Mouse (Mus musculus): ENCODE measurements at regions not wholly inside any gene's neighbourhood (a gene's known extent, or its start where the extent isn't known, plus 50 kb on each side); places are given as distances from the start of the nearest gene placed in this dataset.
A peak's percentile ranks its signal among the peaks of the same experiment; 100 is the strongest.

DNA sequence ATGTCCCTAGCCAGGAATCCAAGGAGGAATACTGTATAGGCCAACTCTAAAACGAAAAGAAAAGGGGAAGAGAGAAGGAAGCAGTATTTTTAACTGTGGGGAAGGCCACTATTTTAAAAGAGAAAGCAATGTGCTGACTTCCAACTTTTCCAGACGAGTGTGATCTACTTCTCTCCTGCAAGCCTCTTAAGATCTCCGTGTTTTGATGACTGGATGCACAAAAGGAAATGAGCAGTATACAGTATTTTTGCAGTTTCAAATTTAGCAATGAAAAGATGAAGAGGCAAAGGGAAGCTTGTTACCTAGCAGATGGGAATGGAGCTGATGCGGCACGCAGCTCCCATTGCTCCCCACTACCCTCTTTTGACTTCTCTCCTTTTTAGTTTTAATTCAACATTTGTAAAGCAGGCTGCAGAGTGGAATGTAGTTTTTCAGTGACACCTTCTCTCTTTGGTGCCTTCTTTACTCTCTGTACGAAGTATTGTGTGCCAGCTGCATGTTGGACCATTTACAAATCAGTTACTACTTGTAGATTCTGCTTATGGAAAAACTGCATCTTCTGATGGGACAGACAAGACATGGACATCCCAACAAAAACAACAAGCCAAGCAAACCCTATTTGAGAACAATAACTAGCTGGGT, 287.2 kb downstream of the Usp25 start:
- H3K36me3 ChIP-seq (ENCODE audit: inconsistent target) = no peaks in the 10 kb centered on the region
- H3K4me3 ChIP-seq (ENCODE audit: inconsistent target) = no peak overlapping the region
- H3K79me2 ChIP-seq (ENCODE audit: inconsistent target) = no peaks in the 10 kb centered on the region
- WGBS (ENCODE audit: missing documents) = 46% methylated on average over 6 of the region's 6 CpGs
- H3K27ac ChIP-seq = peak overlapping the region; percentile 78

DNA sequence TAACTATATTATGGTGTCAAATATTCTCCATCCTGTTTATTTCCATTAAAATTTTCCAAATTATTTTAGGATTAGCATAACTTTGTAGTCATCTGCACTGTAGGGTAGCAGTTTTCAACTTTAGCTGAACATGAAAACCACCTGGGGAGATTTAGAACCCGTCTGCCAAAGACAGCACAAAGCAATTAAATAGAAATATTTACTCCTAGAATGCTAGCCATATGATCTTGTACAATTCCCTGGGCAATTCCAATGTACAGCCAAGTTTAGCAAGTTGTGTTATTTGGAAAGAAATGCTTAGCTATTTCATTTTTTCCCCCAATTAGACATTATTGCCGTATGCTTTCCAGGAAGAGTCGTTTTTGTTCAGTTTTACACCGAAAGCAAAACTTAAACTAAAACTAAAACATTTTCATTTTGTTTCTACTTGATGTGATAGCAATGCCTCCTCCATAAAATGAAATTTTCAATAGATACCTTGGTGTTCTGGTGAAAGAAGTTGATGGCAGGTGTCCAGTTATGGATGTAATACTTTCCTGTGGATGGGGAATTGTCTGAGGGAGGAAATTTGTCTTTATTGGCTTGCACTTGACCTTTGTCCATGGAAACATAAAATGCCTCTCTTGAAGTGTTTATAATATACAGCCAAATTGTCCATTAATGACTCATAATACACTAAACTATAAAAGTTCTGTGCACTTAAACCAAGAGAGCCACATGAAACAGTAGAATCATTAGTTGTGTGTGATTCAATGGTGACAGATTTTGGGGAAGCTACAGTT, 282.3 kb downstream of the Usp25 start:
- no peak overlapping the region for H3K4me3 ChIP-seq (ENCODE audit: inconsistent target)
- no peaks in the 10 kb centered on the region for H3K36me3 ChIP-seq (ENCODE audit: inconsistent target)
- no peaks in the 10 kb centered on the region for H3K79me2 ChIP-seq (ENCODE audit: inconsistent target)
- H3K27ac ChIP-seq = no peak overlapping the region
- 91% methylated on average over 4 of the region's 4 CpGs for WGBS (ENCODE audit: missing documents)

DNA sequence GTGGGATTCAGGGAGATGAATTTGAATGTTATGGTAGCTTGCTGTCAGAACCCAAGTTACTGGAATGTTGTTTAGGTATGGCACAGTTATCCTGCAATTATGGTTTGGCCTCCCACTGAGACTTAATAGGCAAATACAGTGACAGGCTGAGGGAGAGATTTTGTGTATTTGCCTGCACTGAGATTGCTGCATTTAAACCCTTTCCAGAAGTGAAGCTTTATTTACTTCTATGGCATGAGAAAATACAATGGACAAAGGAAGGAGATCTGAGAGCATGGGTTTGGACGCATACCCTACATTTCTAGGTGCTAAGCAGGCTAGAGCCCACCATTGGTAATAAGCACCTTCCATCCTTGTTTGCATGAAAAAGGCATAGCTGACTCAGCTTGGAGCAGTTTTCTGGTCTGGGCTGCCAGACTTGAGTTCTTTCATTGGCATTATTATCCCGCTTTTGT, 278.8 kb downstream of the Usp25 start:
- H3K36me3 ChIP-seq (ENCODE audit: inconsistent target) = no peaks in the 10 kb centered on the region
- no peak overlapping the region for H3K4me3 ChIP-seq (ENCODE audit: inconsistent target)
- WGBS (ENCODE audit: missing documents) = 100% methylated on average over 2 of the region's 2 CpGs
- H3K27ac ChIP-seq = no peak overlapping the region
- no peaks in the 10 kb centered on the region for H3K79me2 ChIP-seq (ENCODE audit: inconsistent target)

DNA sequence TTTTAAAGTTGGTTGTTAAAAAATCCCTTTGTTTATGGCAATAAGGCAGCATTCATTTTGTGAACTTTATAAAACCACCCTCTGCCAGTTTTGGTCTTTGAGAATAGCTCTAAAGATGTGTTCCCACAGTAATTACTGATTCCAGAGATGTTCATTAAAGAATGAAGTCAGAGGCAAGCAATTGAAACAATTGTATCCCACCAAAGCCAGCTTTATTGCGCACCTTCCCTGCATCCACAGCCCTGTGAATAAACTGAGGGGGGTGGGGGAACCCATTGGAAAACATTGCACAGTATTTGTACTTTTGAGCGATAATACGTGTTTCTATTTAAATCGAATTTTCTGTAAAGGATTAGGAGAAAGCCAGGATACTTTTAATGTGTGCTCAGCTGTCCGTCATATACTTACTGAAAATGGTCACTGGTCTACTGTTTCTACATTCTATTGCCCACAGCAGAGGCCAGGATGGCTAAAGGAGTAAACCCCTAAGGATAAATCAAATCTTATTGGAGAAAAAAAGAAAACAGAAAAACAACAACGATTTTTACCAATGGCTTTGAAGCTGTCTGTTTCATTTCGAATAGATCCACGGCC, 278.3 kb downstream of the Usp25 start:
- Histone ChIP-seq H3K4me3 (ENCODE audit: inconsistent target) (no peak overlapping the region), H3K36me3 (ENCODE audit: inconsistent target) (no peaks in the 10 kb centered on the region), H3K79me2 (ENCODE audit: inconsistent target) (no peaks in the 10 kb centered on the region), H3K27ac (no peak overlapping the region)
- WGBS (ENCODE audit: missing documents) = 94% methylated on average over 8 of the region's 8 CpGs

DNA sequence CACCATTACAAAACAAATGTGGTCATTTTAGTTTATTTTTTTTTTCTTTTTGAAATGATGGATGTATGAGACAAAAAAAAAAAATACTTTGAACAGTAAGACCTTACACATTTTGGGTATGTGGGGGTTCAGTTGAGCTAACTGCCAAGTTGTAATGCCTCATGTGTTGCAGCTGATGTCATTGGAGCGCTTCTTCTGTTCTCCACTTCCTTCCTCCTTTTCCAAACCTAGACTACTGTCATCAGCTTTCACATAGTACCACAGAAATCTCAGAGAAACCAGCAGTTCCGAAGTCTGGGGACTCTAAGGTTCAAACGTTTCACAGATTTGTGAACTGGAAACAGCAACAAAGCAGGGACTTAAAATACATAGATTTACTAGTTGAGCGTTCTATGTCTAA, 270.7 kb downstream of the Usp25 start:
- no peaks in the 10 kb centered on the region for H3K79me2 ChIP-seq (ENCODE audit: inconsistent target)
- no peaks in the 10 kb centered on the region for H3K36me3 ChIP-seq (ENCODE audit: inconsistent target)
- peak overlapping the region; percentile 25 for H3K27ac ChIP-seq
- no peak overlapping the region for H3K4me3 ChIP-seq (ENCODE audit: inconsistent target)
- WGBS (ENCODE audit: missing documents) = 33% methylated on average over 4 of the region's 4 CpGs

DNA sequence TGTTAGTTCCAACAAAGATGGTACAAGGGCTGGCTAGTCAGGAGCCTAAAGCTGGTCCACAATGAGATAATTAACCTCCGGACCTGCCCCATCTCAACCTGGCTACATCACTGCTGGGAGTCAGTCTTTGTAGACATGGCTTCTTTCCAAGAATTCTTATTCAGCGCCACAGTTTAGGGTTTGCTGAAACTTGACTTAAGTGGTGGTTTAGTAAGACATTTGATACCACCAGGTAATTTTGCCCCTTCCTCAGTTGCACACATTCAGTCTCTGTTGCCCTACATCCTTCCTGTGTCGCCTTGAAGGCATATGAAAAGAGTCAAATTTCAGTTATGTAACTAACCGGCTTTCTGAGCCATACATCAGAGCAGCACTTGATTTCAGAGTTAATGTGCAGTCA, 266.4 kb downstream of the Usp25 start:
- Histone ChIP-seq H3K4me3 (ENCODE audit: inconsistent target) (no peak overlapping the region), H3K27ac (no peak overlapping the region), H3K79me2 (ENCODE audit: inconsistent target) (no peaks in the 10 kb centered on the region), H3K36me3 (ENCODE audit: inconsistent target) (no peaks in the 10 kb centered on the region)
- 80% methylated on average over 4 of the region's 4 CpGs for WGBS (ENCODE audit: missing documents)

DNA sequence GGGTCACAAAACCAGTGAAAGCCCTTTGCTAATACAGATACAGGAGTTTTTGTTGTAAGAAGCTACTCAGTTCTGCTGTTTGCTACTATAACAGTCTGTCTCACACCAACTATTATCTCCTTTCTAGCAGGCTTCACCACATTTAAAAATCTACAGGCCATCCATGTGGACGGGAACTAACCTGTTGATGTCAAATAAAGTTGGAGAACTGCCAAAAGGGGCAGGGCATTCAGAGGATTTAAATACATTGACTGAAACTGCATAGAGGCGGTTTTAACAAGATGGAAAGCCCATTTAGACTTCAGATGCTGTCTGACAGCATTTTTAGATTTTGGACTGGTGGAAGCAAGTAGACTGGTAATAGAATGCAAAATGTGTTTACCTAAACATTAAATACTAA, 266.0 kb downstream of the Usp25 start:
- Histone ChIP-seq H3K4me3 (ENCODE audit: inconsistent target) (no peak overlapping the region), H3K79me2 (ENCODE audit: inconsistent target) (no peaks in the 10 kb centered on the region), H3K27ac (no peak overlapping the region), H3K36me3 (ENCODE audit: inconsistent target) (no peaks in the 10 kb centered on the region)
- WGBS (ENCODE audit: missing documents) = 92% methylated on average over 2 of the region's 2 CpGs

DNA sequence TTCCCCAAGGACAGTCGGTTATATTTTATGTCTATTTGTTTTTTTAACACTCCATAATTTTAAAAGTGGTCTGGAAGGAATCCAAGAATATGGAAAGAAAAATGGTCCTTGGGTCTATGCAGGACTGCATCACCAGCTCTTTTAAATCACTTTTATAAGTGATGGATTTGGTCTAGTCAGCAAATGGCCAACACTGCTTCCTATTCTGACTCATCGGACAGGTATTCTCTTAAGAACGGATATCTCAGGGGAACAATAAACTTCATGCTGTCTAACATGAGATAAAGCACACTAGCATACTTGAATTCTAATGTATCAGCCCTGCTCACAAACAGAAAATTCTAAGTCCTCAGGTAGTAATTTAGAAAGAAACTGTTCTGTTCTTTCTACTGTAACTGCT, 259.8 kb downstream of the Usp25 start:
- no peaks in the 10 kb centered on the region for H3K79me2 ChIP-seq (ENCODE audit: inconsistent target)
- no peaks in the 10 kb centered on the region for H3K36me3 ChIP-seq (ENCODE audit: inconsistent target)
- H3K27ac ChIP-seq = no peak overlapping the region
- H3K4me3 ChIP-seq (ENCODE audit: inconsistent target) = no peak overlapping the region
- 96% methylated on average over 3 of the region's 3 CpGs for WGBS (ENCODE audit: missing documents)

DNA sequence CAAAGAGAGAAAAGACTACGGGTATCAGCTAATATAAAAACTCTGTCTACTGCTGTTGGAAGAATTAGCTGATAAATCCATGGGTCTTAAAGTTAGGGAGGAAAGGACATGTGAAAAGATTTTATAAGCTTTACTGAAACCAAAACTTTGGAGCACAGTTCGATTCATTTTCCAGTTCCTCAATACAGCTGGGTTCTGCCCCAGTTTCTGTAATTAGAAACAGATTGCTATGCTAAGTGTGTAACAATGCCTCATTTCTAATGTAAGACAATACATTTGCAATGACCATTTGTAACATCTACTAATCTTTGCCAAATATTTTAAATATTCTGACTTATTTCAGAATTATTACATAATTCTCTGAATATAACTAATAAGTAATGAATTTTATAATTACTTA, 255.4 kb downstream of the Usp25 start:
- H3K27ac ChIP-seq = no peak overlapping the region
- H3K36me3 ChIP-seq (ENCODE audit: inconsistent target) = no peaks in the 10 kb centered on the region
- H3K79me2 ChIP-seq (ENCODE audit: inconsistent target) = no peaks in the 10 kb centered on the region
- 62% methylated on average over 2 of the region's 2 CpGs for WGBS (ENCODE audit: missing documents)
- no peak overlapping the region for H3K4me3 ChIP-seq (ENCODE audit: inconsistent target)

DNA sequence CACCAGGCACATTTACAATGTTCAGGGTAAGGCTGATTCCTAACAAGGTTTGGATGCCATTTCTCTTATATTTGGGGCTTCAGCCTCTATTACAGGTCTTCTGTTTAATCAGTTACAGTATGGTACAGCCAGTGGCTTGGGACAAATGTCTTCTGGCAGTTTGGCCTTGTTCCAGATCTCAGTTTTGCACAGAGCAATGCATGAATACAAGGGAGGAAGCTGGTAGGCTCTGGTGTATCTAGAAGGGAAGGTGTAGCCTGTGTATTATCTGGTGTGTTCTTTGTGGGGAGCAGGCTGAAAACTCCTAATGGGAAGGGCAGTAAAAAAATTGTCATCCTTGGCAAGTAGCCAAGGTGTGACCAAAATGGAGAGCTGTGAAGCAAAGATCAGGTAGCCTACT, 254.2 kb downstream of the Usp25 start:
- Histone ChIP-seq H3K27ac (no peak overlapping the region), H3K36me3 (ENCODE audit: inconsistent target) (no peaks in the 10 kb centered on the region), H3K79me2 (ENCODE audit: inconsistent target) (no peaks in the 10 kb centered on the region), H3K4me3 (ENCODE audit: inconsistent target) (no peak overlapping the region)

DNA sequence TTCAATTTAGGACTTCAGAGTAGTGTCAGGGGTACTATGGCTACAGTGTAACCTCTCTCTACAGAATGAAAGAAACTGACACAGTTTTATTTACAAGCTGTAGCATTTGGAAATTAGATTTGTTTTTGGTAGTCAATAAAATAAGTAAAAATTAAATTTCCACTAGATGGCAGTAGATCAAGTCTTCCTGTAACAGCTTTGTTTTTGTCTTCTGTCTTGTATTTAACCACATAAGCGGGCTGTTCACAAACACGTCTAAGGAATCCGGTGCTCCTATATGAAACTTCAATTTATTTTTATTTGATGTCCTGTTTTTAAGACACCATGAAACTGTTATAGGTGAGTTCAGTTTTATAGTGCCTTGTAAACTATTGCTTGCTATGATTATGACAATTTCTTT, 238.8 kb downstream of the Usp25 start:
- Histone ChIP-seq H3K27ac (no peak overlapping the region), H3K36me3 (ENCODE audit: inconsistent target) (no peaks in the 10 kb centered on the region), H3K79me2 (ENCODE audit: inconsistent target) (no peaks in the 10 kb centered on the region), H3K4me3 (ENCODE audit: inconsistent target) (no peak overlapping the region)
- 35% methylated on average over 3 of the region's 3 CpGs for WGBS (ENCODE audit: missing documents)

DNA sequence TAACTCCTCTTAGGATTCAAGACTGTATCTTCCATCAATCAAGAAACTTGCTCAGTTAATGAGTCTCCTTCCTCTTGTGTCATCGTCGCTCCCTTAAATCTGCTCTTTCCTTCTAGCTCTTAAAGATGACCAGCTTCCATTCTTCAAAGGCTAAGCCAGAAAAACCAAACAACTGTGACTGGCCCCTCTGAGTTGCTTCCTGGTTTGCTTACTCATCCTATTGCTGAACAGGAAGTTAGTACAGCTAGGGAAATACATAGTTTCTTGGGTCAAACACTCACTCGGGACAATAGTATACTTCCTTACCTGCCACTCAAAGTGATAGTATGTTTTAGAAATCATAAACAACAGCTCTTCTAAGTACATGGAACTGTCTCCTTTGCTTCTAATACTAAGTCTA, 237.9 kb downstream of the Usp25 start:
- H3K27ac ChIP-seq = no peak overlapping the region
- no peaks in the 10 kb centered on the region for H3K36me3 ChIP-seq (ENCODE audit: inconsistent target)
- no peaks in the 10 kb centered on the region for H3K79me2 ChIP-seq (ENCODE audit: inconsistent target)
- 42% methylated on average over 3 of the region's 3 CpGs for WGBS (ENCODE audit: missing documents)
- H3K4me3 ChIP-seq (ENCODE audit: inconsistent target) = no peak overlapping the region

DNA sequence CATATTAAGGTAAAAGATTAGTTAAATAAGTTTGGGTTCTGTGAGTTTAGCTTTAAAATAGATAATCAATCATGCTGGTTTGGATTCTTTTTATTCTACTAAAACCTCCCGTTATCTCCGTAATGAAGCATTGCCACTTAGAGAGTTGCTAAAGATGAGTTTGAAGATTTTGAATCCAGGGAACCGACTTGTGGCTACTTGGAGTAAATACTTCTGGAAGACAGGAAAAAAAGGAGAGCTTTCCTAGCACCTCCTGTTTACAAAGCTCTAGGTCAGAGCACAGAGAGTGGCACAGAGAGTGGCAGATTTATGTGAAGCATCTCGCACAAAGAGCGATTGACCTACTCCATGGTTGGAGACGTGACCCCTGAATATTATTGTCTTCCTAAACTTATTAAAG, 227.4 kb downstream of the Usp25 start:
- WGBS (ENCODE audit: missing documents) = 95% methylated on average over 6 of the region's 6 CpGs
- Histone ChIP-seq H3K79me2 (ENCODE audit: inconsistent target) (no peaks in the 10 kb centered on the region), H3K27ac (no peak overlapping the region), H3K4me3 (ENCODE audit: inconsistent target) (no peak overlapping the region), H3K36me3 (ENCODE audit: inconsistent target) (no peaks in the 10 kb centered on the region)

DNA sequence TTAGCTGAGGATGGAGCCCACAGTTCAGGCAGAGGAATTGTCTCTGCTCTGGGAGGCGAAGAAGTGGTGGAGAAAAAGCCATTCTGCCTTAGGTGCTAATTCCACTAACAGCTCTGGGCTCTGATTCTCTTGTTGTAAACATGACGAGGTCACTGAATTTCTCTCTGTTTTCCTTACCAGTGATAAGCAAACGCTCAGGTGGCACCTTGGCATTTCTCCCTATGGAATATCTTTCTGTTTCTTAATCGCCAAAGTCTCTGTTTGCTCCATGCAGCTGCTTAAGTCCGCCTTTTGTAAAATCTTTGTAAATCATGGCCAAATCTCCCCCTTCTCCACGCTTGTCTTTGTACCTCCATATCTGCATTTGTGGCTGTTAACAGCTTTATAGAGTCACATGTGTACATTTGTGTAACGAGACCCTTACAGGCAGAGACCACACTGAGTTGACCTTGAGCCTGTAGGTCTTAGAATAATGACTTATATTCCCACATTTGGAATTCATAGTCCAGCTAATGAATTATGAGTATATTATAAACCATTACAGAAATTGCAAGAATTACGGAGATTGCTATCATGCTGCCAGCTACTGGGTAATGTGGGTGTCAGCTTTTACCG, 225.8 kb downstream of the Usp25 start:
- WGBS (ENCODE audit: missing documents) = 93% methylated on average over 9 of the region's 9 CpGs
- no peak overlapping the region for H3K27ac ChIP-seq

More for the DNA sequence above, 225.8 kb downstream of the Usp25 start:
- Histone ChIP-seq H3K36me3 (ENCODE audit: inconsistent target) (no peaks in the 10 kb centered on the region), H3K4me3 (ENCODE audit: inconsistent target) (no peak overlapping the region), H3K79me2 (ENCODE audit: inconsistent target) (no peaks in the 10 kb centered on the region)

All from macrophage (primary cell).